In genomic region chr2:119318043-119318710, GRCm38 (mm10) we compare ENCODE assay signal across 18 mouse cellular contexts. TPM values are rescaled to one million over a fixed set of nuclear protein-coding genes. Genes with fewer than 3 reads are reported as not detected.
DNase-seq lines count a peak whose midpoint lies in the region; ATAC-seq and TF ChIP-seq lines count a peak whose summit lies in the region.
"Had no signal": no experiment of that assay in that cellular context is flagged by ENCODE, and none has a peak within 500 bp of the region (broad histone marks: within the 10 kb centered on the region; RNA-seq: fewer than 3 reads in every experiment).

No protein-coding gene starts in this region.

- H3K27me3 ChIP-seq in kidney, embryonic 15.5 days, result peaks cover 37% of the 10 kb centered on the region
- peaks cover 24% of the 10 kb centered on the region for H3K27me3 ChIP-seq in stomach, embryonic 14.5 days (ENCODE audit: control insufficient read depth, insufficient read depth, low read length)

- 0 out of 2 replicates have a peak, but pooled peaks cover 3% of the 10 kb centered on the region for H3K9me3 ChIP-seq in kidney, embryonic 15.5 days (replicated peaks)
- H3K9me3 ChIP-seq in stomach, embryonic 14.5 days (ENCODE audit: control insufficient read depth, low read depth, low read length), result no peaks in the 10 kb centered on the region
- H3K9me3 ChIP-seq: limb, embryonic 10.5 days; lung, embryonic 15.5 days had no signal

- DNase-seq in gastrocnemius, adult 2 months, result no peak
- no peak for DNase-seq in gastrocnemius, adult 8-10 months (ENCODE audit: low spot score in 2 of 2)
- DNase-seq in lung, adult 18-20 months, result peak; percentile 42 to 61
- no peak for DNase-seq in lung, postnatal 14 days
- DNase-seq in left cerebral cortex, postnatal 36 days (ENCODE audit: low spot score in 2 of 2), result no peak
- no peak for DNase-seq in spleen, adult 12 weeks (ENCODE audit: low spot score)
- DNase-seq: cerebellum, adult 8-10 months; layer of hippocampus, adult 9-11 months; midbrain, embryonic 14.5 days; retina, postnatal 1 day; thymus, postnatal 25 days had no signal

- no peak overlapping the region for H3K4me3 ChIP-seq in gastrocnemius, adult 2 months
- H3K4me3 ChIP-seq in kidney, embryonic 15.5 days (replicated peaks), result no peak overlapping the region
- no peak overlapping the region for H3K4me3 ChIP-seq in stomach, embryonic 14.5 days (ENCODE audit: low read depth, low read length)
- H3K4me3 ChIP-seq: limb, embryonic 10.5 days; lung, embryonic 15.5 days; neural tube, embryonic 12.5 days had no signal

- no peak for ATAC-seq in kidney, embryonic 15.5 days (replicated peaks; ENCODE audit: low FRiP score)
- ATAC-seq in stomach, embryonic 14.5 days (ENCODE audit: insufficient number of reproducible peaks, insufficient read depth, low FRiP score, low read depth), result peak; percentile 29; the same call in 1 of the 2 replicates

- no peak overlapping the region for H3K9ac ChIP-seq in kidney, embryonic 15.5 days
- H3K9ac ChIP-seq in stomach, embryonic 14.5 days (replicated peaks; ENCODE audit: low read depth, low read length), result no peak overlapping the region
- H3K9ac ChIP-seq: hindbrain, embryonic 14.5 days; lung, embryonic 15.5 days; neural tube, embryonic 12.5 days had no signal

- H3K4me1 ChIP-seq in kidney, embryonic 15.5 days, result peaks cover 47% of the 10 kb centered on the region
- peaks cover 17% of the 10 kb centered on the region for H3K4me1 ChIP-seq in stomach, embryonic 14.5 days (ENCODE audit: control insufficient read depth, insufficient read depth, low read length)

- no peak for TF ChIP-seq CTCF in gastrocnemius, adult 2 months (IDR thresholded peaks at IDR 0.05)

- H3K36me3 ChIP-seq in kidney, embryonic 15.5 days, result no peaks in the 10 kb centered on the region
- H3K36me3 ChIP-seq in stomach, embryonic 14.5 days (ENCODE audit: control insufficient read depth, insufficient read depth, low read length), result no peaks in the 10 kb centered on the region
- H3K36me3 ChIP-seq: limb, embryonic 10.5 days; lung, embryonic 15.5 days; neural tube, embryonic 12.5 days had no signal

- WGBS in kidney, embryonic 15.5 days, result 55% methylated on average over 3 of the region's 3 CpGs
- 48% methylated on average over 3 of the region's 3 CpGs for WGBS in stomach, embryonic 14.5 days

- H3K27ac ChIP-seq in gastrocnemius, adult 2 months, result peak overlapping the region; percentile 20; the same call in 1 of the 2 replicates
- peak overlapping the region; percentile 5; the same call in 1 of the 2 replicates for H3K27ac ChIP-seq in kidney, embryonic 15.5 days
- peak overlapping the region; percentile 13; the same call in 1 of the 2 replicates for H3K27ac ChIP-seq in stomach, embryonic 14.5 days (ENCODE audit: low read length)
- H3K27ac ChIP-seq: hindbrain, embryonic 14.5 days; limb, embryonic 10.5 days; lung, embryonic 15.5 days; neural tube, embryonic 12.5 days had no signal

- intact Hi-C loops in gastrocnemius, adult 2 months (cut with DNase I), result no loop called here
- intact Hi-C loops in left cerebral cortex, postnatal 36 days (cut with DNase I), result no loop called here

- H3K4me2 ChIP-seq in kidney, embryonic 15.5 days, result no peak overlapping the region
- no peak overlapping the region for H3K4me2 ChIP-seq in stomach, embryonic 14.5 days (replicated peaks; ENCODE audit: low read depth, low read length)
- H3K4me2 ChIP-seq: hindbrain, embryonic 14.5 days; lung, embryonic 15.5 days; neural tube, embryonic 12.5 days had no signal

RNA-seq across cellular contexts. Expression of gene Dll4, which starts 7.4 kb away (rescaled TPM):
- 1 to 10 TPM; 3.8 to 4.8 TPM for total RNA-seq in gastrocnemius, adult 2 months (2021)
- total RNA-seq in gastrocnemius, adult 8-10 months (2022), result 1 to 10 TPM; 3.3 to 5.8 (median 3.9) TPM
- polyA plus RNA-seq in kidney, embryonic 15.5 days (2015; fragmentation: Nextera tagmentation; extraction: Ambion mirVana), result 9.9 and 10.5 TPM in 2 replicates
- 5.6 and 6.9 TPM in 2 replicates for polyA plus RNA-seq in stomach, embryonic 14.5 days (2014; fragmentation: Nextera tagmentation; extraction: Ambion mirVana)
- 1 to 10 TPM; 3.2 to 3.8 TPM for total RNA-seq in left cerebral cortex, postnatal 36 days (2021)

RNA-seq across cellular contexts. Expression of gene Vps18, which starts 29.6 kb away (rescaled TPM):
- 10 to 100 TPM; 10.9 to 11.7 TPM for total RNA-seq in gastrocnemius, adult 2 months (2021)
- total RNA-seq in gastrocnemius, adult 8-10 months (2022), result 10 to 100 TPM; 10.8 to 12.5 (median 11.5) TPM
- polyA plus RNA-seq in kidney, embryonic 15.5 days (2015; fragmentation: Nextera tagmentation; extraction: Ambion mirVana), result 17.6 and 19.6 TPM in 2 replicates
- polyA plus RNA-seq in stomach, embryonic 14.5 days (2014; fragmentation: Nextera tagmentation; extraction: Ambion mirVana), result 10.9 and 12.8 TPM in 2 replicates
- total RNA-seq in left cerebral cortex, postnatal 36 days (2021), result 10 to 100 TPM; 47.7 to 50.1 TPM

RNA-seq across cellular contexts. Expression of gene Chac1, which starts 32.9 kb away (rescaled TPM):
- 10 to 100 TPM; 30.1 to 90.4 TPM for total RNA-seq in gastrocnemius, adult 2 months (2021)
- 100 to 1,000 TPM in 1 of 4 experiments, 10 to 100 TPM in 3; 59.1 to 158 (median 73.1) TPM for total RNA-seq in gastrocnemius, adult 8-10 months (2022)
- 0.91 and 0.98 TPM in 2 replicates for polyA plus RNA-seq in kidney, embryonic 15.5 days (2015; fragmentation: Nextera tagmentation; extraction: Ambion mirVana)
- 0.20 TPM in 2 replicates for polyA plus RNA-seq in stomach, embryonic 14.5 days (2014; fragmentation: Nextera tagmentation; extraction: Ambion mirVana)
- total RNA-seq in left cerebral cortex, postnatal 36 days (2021), result 1 to 10 TPM; 8.2 to 8.9 TPM

RNA-seq across cellular contexts. Expression of gene Rhov, which starts 47.1 kb away (rescaled TPM):
- total RNA-seq in gastrocnemius, adult 2 months (2021), result not detected
- not detected for total RNA-seq in gastrocnemius, adult 8-10 months (2022)
- polyA plus RNA-seq in kidney, embryonic 15.5 days (2015; fragmentation: Nextera tagmentation; extraction: Ambion mirVana), result 0.72 and 1.1 TPM in 2 replicates
- 6.0 and 8.6 TPM in 2 replicates for polyA plus RNA-seq in stomach, embryonic 14.5 days (2014; fragmentation: Nextera tagmentation; extraction: Ambion mirVana)
- 10 to 100 TPM in 1 of 2 experiments, 1 to 10 TPM in 1; 7.9 to 10.9 TPM for total RNA-seq in left cerebral cortex, postnatal 36 days (2021)
- total RNA-seq: heart, adult 8-10 months had no signal

Comparison
In these comparisons a context has a peak if more than half of its experiments do, and no peak if none do; other contexts are left out.
1. DNase-seq: peak in lung, adult 18-20 months (2 of 2); none in gastrocnemius, adult 2 months (single experiment), gastrocnemius, adult 8-10 months (0 of 2), lung, postnatal 14 days (single experiment), left cerebral cortex, postnatal 36 days (0 of 2) and spleen, adult 12 weeks (single experiment).
2. Peak in every context shown above with its lines, with median percentiles within 50 percentile points of each other: H3K27ac ChIP-seq.